Mouse (Mus musculus): Measurements from ENCODE around the gene Sys1. TPM values are rescaled to one million over a fixed set of nuclear protein-coding genes. Genes with fewer than 3 reads are reported as not detected.

Sys1 gene
- total RNA-seq, 4 experiments from 2014 or later, result 40.4 to 45.8 (median 44.8) TPM

DNA sequence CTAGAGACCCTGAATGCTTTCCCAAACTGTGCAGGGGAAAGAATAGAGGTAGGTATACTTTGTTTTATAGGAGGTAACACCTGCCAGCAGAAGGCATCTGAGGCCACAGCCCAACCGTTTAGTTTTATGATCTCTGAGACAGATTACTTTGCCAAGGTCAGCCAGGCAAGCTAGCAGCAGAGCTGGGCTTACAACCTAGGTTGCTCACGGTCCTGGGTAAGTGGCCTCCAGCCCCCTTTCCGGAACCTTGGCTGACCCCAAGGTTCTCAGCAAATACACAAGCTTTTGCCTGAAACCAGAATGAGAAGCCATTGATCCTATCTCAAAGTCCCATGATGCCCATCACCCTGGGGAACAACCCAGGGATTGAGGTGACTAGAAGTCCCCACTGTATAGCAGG, 22.1 kb upstream of the Sys1 start:
- DNase-seq (ENCODE audit: low spot score in 2 of 2), result no peak

DNA sequence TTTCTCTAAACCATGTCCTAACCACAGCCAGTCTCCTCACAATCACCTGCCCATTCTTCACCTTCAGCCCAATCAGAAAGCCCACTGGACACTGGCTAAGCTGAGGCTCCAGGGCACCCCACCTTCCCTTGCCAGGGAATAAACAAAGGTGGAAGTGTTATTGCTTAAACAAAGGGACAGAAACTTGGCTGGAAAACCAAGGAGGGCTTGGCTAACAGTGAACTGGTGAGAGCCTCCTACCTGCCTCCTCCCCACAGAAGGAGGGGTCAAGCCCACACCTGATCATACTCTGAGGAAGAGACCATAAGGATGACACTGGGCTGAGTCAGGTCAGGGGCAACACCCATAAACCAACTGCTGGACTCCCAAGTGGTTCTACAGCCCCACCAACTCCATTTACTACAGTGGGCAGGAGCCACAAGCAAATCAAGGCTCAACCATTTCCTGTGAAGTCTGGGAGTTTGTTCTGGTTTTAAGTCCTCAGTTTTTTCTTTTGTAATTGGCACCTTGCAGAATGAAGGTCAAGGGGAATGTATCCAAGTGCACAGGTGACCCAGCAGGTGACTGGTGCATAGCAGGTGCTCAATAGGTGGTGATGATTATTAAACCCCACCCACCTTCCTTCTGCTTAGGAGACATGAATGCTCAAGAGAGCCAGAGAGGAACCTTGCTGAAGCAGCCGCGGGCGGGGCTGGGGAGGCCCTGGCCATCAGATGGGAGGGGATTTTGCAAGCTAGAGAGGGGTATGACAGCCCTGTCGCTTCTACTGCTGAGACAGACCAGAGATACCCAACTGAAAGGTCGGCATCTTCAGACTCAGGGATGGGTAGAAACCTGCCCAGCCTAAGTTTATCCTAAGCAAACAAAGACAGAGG, 21.3 kb upstream of the Sys1 start:
- no peak for DNase-seq (ENCODE audit: low spot score in 2 of 2)

DNA sequence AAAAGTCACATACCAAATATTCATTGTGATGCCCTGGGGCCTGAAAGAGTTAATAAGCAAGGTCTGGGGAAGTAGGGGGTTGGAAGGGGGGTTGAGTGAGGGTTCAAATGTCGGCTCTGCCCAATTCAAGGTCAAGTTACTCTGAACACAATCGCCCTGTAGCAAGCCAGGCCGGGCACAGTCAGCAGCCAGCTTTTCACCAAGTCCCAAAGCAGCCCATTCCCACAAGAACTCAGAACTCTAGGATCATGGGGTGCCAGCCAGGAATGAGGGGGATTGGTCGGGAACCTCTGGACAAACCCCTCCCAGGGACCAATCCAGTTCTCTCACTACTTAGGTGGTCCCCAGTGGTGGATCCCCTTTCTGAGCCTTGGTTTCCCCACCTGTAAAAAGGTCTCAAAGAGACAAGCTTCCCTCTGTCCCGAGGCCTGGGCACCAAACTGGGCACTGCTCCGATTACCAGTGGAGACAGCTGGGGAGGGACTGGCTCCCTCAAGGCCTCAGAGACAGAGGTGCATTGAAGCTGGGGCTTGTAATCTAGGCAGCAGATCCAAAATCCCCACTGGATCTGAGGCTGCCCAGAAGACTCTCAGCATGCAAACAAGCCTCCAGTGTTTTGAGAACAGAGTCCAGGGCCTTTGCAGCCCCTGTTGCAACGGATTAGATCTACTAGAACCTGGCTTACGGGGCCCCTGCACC, 20.4 kb upstream of the Sys1 start:
- peak; percentile 44 to 50 for DNase-seq (ENCODE audit: low spot score in 2 of 2)

DNA sequence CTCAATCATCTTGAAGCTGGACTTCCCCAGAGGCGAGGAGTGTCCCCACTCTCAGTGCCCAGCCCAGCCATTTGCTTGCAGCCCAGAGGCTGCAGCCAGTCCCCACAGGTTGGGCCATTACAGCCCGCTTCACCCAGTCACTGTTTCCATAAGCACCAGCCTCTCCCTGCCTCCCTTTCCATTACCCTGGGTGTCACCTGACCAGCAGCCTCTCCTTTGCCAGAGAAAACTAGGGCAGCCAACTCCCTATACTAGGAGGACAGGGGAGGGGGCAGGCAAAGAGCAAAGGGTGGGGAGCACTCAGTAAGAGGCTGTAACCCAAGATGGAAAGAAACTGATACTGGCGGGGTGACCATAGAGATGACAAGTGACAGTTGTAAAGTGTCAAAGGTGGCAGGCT, 19.8 kb upstream of the Sys1 start:
- no peak for DNase-seq (ENCODE audit: low spot score in 2 of 2)

DNA sequence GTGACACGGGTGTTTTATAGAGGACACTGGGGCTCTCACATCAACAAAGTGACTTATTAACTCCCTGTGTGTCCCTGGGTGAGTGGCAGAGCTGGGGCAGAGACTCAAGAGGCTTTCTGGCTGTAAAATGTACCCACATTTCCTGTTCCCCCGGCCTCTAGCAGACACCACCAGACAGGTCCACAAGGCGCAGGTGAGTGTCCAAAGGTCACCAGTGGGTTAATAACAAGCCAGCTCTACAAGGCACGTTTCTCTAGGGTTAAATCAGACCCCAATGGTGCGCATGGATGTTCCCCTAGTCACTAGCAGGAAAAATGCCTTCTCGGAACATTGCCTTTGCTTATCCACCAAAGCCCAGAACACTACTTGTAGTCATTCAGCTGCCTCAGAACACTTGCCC, 19.1 kb upstream of the Sys1 start:
- no peak for DNase-seq (ENCODE audit: low spot score in 2 of 2)

DNA sequence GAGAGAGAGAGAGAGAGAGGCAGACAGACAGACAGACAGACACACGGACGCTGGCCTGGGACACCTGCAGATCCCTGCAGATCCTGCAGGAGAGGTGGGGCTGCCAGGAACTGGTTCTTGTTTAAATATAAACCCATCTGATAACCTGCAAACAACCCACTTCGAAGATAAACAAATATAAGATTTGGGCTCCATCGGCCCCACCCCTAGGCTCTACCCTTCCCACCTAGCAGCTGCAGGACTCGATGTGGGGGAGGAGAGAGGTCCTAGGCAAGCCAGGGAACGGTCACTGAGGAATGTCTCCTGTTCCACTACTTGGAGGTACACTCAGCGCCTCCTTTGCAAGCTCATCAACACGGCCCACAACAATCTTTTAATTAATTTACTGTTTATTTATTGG, 18.5 kb upstream of the Sys1 start:
- no peak for DNase-seq (ENCODE audit: low spot score in 2 of 2)

DNA sequence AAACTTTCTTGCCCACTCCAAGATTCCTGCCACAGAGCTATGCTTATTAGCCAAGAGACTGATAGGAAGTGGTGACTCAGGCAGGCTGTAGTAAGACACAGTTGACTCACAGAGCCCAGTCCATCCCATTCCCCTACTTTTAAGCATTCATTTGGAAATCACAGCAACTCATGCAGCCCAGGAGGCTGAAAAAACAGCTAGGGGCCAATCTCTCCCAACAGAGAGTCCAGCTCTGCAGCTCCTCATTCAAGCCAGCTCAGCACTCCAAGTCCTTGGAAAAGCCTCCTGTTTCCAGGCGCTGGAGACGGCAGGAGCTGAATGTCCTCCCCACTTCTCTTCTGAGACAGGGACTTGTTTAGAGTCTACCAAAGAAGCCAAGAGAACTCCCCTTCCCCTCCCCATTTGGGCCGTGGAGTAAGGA, 17.8 kb upstream of the Sys1 start:
- DNase-seq (ENCODE audit: low spot score in 2 of 2), result peak; percentile 55 to 58

DNA sequence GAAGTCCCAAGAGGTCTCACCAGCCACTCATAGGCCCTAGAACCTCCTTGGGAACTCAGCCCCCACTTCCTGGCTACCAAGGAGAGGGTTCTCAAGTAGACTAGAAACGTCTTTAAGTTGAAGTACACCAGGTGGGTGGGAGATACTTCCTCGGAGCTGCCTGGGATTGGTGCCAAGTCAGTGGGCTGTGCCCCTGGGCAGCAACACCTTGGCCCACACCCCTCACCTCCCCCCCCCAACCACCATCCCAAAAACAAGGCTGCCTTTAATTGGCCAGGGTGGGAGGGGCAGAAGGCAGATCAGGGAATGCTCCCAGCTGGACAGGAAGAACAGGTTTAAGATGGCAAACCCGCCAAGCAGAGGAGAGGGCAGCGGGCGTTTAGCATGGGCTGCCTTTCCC, 16.4 kb upstream of the Sys1 start:
- DNase-seq (ENCODE audit: low spot score in 2 of 2), result no peak

DNA sequence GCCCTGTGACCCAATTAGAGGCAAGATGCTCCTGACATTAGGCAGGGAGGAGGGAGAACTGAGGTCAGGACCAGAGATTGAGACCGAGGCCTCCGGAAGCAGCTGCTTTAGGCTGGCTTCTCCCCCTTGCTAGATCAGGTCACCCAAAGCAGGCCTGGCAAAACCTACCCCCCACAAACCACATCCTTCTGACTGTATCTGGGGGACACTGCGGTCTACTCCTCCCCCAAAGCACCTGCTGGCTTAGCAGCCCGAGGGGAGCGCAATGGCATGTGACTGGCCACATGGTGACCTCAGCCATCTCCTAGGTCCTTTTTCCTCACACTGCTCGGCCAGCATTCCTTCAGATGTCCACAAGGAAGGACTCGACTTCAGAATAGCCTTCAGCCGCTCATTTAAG, 15.6 kb upstream of the Sys1 start:
- DNase-seq (ENCODE audit: low spot score in 2 of 2), result no peak

DNA sequence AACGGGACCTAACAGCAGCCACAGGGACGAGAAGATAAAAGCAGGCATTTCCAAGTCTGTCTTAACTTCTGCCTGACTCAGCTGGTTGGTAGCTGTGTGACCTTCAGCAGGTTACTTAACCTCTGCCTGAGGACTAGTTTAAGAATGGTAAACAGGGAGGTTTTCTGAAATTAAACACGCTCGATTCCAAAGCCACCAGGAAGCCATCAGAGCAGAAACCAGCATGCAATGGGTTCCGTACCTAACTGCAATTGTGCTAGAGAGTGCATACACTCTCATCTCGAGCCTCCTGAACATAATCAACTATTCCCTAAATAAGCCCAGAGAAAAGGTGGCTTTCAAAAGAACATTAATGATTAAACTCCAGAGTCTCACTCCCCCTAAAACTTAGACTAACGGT, 15.0 kb upstream of the Sys1 start:
- DNase-seq (ENCODE audit: low spot score in 2 of 2), result no peak

DNA sequence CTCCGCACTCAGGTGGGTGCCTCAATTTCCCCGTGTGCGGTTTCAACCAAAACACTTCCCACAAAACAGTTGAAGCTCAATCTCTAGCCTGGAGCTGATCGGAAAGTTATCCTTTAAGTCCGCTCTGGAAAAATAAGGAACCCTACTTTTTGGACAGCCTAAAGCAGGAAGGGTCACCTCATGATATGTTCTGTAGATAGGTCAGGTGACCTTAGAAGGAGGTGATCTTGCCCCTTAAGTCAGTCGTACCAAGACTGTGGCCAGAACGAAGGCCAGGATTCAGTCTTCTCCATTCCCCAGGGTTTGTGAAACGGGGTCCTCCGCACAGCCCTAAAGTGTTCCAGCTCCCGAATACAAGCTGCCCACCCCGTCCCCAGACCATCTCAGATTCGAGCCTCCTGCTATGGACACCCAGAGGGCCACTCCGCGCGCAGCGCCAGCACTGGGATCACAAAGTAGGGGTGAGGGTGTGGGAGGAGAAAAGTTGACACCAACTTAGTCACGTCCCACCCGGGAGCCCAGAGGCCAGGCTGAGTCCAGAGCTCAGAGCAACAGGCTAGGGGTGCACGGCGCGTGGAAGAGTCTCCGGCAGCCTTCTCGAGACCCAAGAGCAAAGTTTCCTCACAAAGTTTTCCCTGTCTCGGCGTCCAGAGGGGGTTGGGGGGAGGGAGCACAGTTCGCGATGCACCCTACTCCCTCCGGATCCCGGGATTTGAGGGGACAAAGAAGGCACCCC, 14.3 kb upstream of the Sys1 start:
- DNase-seq (ENCODE audit: low spot score in 2 of 2), result no peak

DNA sequence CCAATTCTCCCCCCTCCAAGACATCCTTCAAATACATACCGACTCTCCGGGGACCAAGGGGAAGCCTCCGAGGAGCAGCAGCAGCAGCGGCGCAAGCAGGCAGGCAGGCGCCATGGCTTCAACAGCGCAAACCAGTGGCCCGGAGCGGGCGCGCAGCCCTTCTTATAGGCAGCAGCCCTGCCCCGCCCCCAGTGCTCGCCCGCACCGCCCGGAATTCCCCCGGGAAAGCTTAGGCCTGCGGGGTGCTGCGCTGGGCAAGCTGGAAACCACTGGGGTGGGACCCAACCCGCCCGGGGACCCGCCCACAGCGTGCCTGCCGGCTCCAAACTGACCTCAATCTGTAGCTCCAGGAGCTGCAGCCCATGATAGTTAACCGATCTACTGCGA, 13.7 kb upstream of the Sys1 start:
- DNase-seq (ENCODE audit: low spot score in 2 of 2), result peak; percentile 46 to 61

DNA sequence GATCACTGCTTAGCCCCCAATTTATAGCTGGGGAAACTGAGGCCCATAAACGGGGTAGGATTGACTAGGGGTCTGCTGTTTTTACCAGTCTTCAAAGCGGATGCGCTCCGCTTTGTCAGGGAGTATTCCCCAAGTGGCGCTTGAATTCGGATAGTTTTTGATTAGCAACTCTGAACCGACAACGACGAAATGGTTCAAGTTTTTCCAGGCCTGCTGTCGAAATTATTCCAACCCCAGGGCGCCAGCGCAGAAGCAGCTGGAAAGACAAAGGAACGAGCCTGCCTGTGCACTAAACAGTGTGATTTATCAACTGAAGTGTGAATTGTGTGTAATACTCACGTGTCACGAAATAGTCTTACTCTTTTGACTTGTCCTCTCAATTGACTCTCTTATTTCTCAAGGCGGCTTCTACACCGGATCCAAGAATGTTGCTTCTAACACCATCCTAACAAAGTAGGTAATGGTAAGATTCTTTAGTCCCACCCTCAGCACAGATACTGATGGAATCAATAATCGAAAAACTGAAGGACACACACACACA, 13.2 kb upstream of the Sys1 start, which contains the start of gene Sdc4:
Sdc4 (minus strand) TSS at position 428 of the 541 bp plus-strand sequence.
- DNase-seq (ENCODE audit: low spot score in 2 of 2), result no peak

DNA sequence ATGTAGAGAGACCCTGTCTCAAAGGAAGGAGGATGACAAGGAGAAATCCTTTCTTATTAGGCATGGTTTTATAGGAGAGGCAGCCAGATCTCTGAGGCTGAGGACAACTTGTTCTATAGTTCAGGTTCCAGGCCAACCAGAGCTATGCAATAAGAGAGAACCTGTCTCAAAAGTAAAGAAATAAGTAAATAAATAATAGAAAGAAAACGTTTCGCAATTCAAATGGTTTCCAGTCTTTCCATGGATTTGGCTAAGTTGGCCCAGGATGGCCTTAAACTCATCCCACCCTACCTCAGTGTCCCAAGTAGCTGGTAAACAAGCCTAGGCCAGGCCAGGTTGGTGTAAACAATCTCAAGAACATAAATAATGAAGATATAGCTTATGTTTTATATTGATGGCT, 12.1 kb upstream of the Sys1 start:
- DNase-seq (ENCODE audit: low spot score in 2 of 2), result no peak

DNA sequence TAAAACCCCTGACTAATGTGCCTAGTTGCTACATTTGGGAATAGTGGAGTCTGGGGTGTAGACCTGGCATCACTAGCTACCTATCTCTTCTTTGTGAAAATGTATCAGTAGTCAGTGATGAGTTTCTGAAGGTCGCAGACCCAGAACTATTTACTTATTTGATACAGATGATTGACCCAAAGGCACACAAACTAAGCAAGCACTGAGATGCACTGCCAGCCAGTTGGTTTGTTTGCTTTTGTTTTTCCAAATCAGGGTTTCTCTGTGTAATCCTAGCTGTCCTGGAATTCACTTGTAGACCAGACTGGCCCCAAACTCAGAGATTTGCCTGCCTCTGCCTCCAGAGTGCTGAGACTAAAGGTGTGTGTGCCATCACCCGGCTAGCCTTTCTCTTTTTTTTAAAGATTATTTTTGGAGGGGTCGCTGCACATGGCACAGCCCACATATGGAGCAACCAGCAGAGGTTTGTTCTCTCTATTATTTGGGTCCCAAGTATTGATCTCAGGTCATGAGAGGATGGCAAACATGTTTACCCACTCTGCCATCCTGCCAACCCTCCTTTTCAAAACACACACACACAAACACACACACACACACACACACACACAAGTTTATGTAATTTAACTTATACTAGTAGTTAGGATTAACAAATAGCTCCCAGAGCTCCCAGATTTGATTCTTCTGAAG, 11.2 kb upstream of the Sys1 start:
- no peak for DNase-seq (ENCODE audit: low spot score in 2 of 2)

DNA sequence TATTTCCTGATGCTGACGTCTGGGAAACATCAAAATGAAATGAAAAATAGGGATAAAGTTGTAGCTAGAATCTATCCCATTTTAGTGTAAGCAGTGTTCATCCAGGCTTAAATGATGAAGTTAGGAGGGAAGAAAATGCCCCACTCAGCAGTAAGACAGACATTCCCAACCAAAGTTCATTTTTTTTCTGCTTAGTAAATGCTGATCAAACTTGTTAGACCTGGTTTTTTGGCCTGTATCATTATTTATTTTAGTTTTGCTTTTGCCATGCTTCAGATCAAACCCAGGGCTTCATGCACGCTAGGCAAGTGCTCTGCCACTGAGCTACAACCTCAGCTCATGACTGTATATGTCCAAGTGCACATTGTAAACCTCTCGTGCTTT, 10.7 kb upstream of the Sys1 start:
- no peak for DNase-seq (ENCODE audit: low spot score in 2 of 2)

DNA sequence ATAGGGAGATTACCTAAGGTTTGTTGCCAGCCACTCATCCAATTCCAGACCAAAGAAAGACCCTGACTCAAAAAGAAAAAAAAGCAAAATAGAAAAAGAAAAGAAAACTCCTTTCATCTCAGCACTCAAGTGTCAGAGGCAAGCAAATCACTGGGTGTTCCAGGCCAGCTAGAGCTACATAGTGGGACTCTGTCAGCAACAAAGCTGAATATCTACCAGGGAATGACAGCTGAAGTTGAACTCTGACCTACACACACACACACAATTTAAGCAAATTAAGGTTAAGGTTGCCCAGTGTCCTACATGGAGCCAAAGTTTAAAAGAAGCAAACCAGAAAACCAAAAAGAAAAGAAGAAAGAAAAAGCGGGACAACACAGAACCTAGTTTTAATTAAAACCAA, 8.6 kb upstream of the Sys1 start:
- DNase-seq (ENCODE audit: low spot score in 2 of 2), result no peak

DNA sequence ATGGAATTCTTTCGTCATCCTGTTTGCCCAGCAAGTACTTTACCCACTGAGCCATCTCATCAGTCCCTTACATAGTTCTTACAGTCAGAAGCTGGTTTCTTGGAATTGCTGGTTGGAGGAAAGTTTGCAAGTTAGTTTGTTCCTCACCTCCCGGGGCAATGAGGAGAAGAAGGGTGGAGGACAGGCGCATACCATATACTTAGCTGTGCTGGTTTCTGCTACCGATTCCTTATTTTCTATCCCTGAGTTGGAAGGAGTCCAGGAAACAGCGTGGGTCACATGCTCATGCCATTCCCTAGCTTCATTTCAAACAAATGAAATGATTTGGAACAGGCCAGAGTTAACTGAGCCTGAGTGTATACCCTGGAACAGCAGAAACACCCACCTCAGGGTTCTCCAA, 7.8 kb upstream of the Sys1 start:
- DNase-seq (ENCODE audit: low spot score in 2 of 2), result no peak

DNA sequence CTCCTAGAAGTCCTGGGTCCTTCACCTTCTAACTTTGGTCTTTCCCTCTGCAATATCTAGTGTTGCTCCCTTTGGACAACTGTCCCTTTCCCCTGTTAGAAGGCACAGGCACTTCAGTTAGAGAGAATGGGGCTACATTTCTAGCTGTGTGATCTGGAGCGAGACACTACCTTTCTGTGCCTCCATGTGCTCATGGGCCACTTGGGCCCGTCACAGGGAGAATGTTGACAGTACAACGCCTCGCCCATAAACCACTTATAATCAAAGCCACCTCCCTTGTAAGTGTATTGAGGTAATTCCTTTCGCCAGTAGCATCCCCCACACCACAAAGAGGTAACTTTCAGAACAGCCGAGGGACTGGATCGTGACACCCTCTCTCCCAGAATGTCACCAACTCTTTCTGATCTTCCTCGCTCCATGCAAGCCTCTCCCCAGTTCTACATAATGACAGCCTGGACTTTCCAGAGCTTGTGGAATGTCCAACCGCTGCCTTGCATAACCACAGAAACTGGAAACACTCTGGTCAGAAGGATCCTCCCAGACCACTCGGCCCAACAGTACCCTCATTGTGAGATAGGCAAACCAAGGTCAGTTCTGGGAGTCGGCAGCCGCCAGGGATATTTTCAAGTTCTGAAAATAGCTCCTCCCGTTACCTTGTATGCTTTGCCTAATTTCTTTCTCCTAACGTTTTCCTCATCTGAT, 7.3 kb upstream of the Sys1 start:
- no peak for DNase-seq (ENCODE audit: low spot score in 2 of 2)

DNA sequence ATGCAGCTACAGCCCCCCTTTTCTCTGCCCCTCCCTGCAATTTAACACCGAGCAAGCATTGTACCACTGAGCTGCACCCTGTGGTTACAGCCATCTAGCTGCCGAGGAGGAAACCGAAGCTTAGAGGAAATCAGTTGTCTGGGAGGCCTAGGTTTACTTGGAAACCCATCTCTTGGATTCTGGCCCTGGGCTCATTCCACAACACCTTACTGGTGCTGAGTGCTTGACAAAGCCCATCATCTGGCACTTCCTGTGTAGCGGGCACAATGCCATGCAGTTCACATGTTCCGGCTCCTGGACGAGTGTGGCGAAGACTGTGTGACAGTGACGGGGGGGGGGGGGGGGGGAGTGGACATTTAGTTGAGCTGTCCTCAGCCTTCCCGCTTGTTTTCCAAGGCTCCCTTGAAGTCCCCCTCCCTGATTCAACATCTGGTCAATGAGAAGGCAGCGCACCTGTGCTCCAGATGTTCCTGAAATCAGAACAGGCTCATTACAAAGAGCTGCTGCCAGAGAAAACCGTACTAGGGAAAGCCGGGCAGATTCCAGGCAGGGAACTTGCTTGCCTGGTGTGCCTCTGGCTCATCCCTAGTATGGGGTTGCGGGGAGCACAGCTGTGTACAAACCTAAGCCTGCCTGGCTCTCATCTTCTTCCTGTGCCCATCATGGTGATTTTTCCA, 4.6 kb upstream of the Sys1 start:
- DNase-seq (ENCODE audit: low spot score in 2 of 2), result no peak

Measured in layer of hippocampus, adult 8-10 months (tissue).